Mouse (Mus musculus) megakaryocyte, embryonic 14.5 days (primary cell): ENCODE results near the gene Nxpe5. TPM values are rescaled to one million over a fixed set of nuclear protein-coding genes. Genes with fewer than 3 reads are reported as not detected.
A peak's percentile ranks its signal among the peaks of the same experiment; 100 is the strongest.
"Not testable (repeated sequence)": the region's sequence is repeated elsewhere in the genome, so short reads cannot be mapped to it uniquely, and the experiment has no call there.

Source experiments
- H3K27me3 ChIP-seq: replicated peaks from 2 replicates; pipeline ENCODE3; 2012; ENCODE audit warnings: inconsistent platforms
- H3K36me3 ChIP-seq: replicated peaks from 2 replicates; pipeline ENCODE3; 2012; ENCODE audit warnings: low read length, inconsistent platforms, mixed read lengths
- H3K4me1 ChIP-seq: 2 replicates; pipeline ENCODE4 v1.6.1; 2012; ENCODE audit warnings: inconsistent platforms
- H3K4me3 ChIP-seq: replicated peaks from 2 replicates; pipeline ENCODE3; 2012; ENCODE audit warnings: moderate library complexity, mild to moderate bottlenecking, inconsistent platforms
- H3K9me3 ChIP-seq: 2 replicates; pipeline ENCODE4 v1.6.1; 2012; ENCODE audit warnings: inconsistent platforms
- FLI1 ChIP-seq: IDR thresholded peaks from 2 replicates; pipeline ENCODE4 v1.6.1; 2012; ENCODE audit warnings: low read length, inconsistent platforms, mixed read lengths
- GATA1 ChIP-seq: IDR thresholded peaks from 3 replicates; pipeline ENCODE4 v1.6.1; 2012; ENCODE audit warnings: mixed read lengths, low read length, inconsistent platforms, borderline replicate concordance
- polyA plus RNA-seq: library from polyadenylated mRNA; stranded (reverse); fragments of >175 nt; gene quantifications from 2 replicates; pipeline ENCODE4 v1.2.3, GENCODE M21; 2012; ENCODE audit warnings: low replicate concordance; ENCODE audit not compliant: insufficient read depth

Gene Nxpe5
- polyA plus RNA-seq, 1 experiment, result 0.40 TPM

GRCm38 (mm10) chr5:138207873-138208272 is 17.8 kb upstream of the Nxpe5 start:
- Histone ChIP-seq H3K4me1 (peaks cover 4% of the 10 kb centered on the region; the same call in 1 of the 2 replicates), H3K27me3 (peaks cover 1% of the 10 kb centered on the region), H3K4me3 (no peak overlapping the region), H3K9me3 (peaks cover 49% of the 10 kb centered on the region), H3K36me3 (no peaks in the 10 kb centered on the region)
- TF ChIP-seq FLI1 (no peak), GATA1 (no peak)

GRCm38 (mm10) chr5:138216632-138217031 is 9.1 kb upstream of the Nxpe5 start:
- H3K27me3 ChIP-seq, H3K36me3 ChIP-seq, H3K4me3 ChIP-seq, H3K4me1 ChIP-seq: not testable (repeated sequence)
- H3K9me3 ChIP-seq, result peaks cover 33% of the 10 kb centered on the region

GRCm38 (mm10) chr5:138219864-138220263 is 5.8 kb upstream of the Nxpe5 start:
- Histone ChIP-seq H3K36me3 (no peaks in the 10 kb centered on the region), H3K4me1 (peaks cover 6% of the 10 kb centered on the region; the same call in 1 of the 2 replicates), H3K27me3 (peaks cover 11% of the 10 kb centered on the region), H3K4me3 (no peak overlapping the region), H3K9me3 (peaks cover 28% of the 10 kb centered on the region)
- TF ChIP-seq GATA1 (no peak), FLI1 (no peak)

DNA sequence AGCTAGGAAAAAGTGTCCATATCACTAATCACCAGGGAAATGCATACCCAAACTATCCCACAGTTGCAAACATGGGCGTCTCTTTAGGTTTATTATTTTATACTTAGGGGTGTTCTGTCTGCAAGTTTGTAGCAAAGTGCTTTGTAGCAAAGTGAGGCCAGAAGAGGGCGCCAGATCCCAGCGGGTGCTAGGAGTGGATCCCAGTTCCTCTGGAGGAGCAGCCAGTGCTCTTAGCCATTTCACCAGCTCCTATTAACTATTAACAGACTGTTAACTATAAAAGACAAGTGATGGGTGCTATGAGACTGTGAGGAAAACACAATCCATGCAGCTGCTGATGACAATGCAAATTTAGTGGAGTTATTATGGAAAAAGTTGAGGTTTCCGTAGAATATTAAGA is 3.6 kb upstream of the Nxpe5 start:
- H3K36me3 ChIP-seq, result no peaks in the 10 kb centered on the region
- no peak overlapping the region for H3K4me3 ChIP-seq
- H3K4me1 ChIP-seq, result peaks cover 21% of the 10 kb centered on the region
- peaks cover 6% of the 10 kb centered on the region for H3K9me3 ChIP-seq
- TF ChIP-seq GATA1 (no peak), FLI1 (no peak)
- peaks cover 14% of the 10 kb centered on the region for H3K27me3 ChIP-seq

- H3K4me3 ChIP-seq, result no peak overlapping the region
- H3K27me3 ChIP-seq, result peaks cover 15% of the 10 kb centered on the region
- TF ChIP-seq GATA1, result no peak
- TF ChIP-seq FLI1, result no peak
- no peaks in the 10 kb centered on the region for H3K9me3 ChIP-seq
- peaks cover 32% of the 10 kb centered on the region for H3K4me1 ChIP-seq
- no peaks in the 10 kb centered on the region for H3K36me3 ChIP-seq
Observed at GRCm38 (mm10) chr5:138223287-138223686, 2.4 kb upstream of the Nxpe5 start.

DNA sequence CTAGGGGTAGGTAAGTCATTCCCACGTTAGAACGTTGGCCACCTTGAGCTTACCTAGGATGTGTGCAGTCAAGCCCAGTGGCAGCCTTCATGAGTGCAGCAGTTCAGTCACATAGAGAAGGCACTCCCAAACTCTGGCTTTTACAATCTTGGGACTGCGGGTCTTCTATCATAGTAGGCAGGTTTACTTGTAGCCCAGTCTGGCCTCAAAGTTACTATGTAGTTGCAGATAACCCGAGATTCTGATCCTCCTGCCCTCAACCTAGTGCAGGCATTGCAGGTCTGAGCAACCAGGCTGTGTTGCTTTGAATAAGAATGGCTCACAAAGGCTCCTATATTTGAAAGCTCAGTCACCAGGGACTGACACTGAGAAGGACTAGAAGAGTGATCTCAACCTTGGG is 793 bp downstream of the Nxpe5 start:
- no peak for TF ChIP-seq FLI1
- no peak for TF ChIP-seq GATA1
- no peaks in the 10 kb centered on the region for H3K9me3 ChIP-seq
- peak overlapping the region; percentile 19 for H3K4me3 ChIP-seq
- H3K4me1 ChIP-seq, result peaks cover 57% of the 10 kb centered on the region
- peaks cover 24% of the 10 kb centered on the region for H3K27me3 ChIP-seq
- H3K36me3 ChIP-seq, result no peaks in the 10 kb centered on the region

GRCm38 (mm10) chr5:138227367-138227766 is 1.7 kb downstream of the Nxpe5 start:
- Histone ChIP-seq H3K36me3 (no peaks in the 10 kb centered on the region), H3K9me3 (no peaks in the 10 kb centered on the region), H3K4me1 (peaks cover 51% of the 10 kb centered on the region), H3K27me3 (peaks cover 26% of the 10 kb centered on the region), H3K4me3 (peak overlapping the region; percentile 57)
- peak; percentile 80; the same call in 1 of the 3 replicates for TF ChIP-seq GATA1
- TF ChIP-seq FLI1, result peak; percentile 76; the same call in 1 of the 2 replicates

- H3K4me3 ChIP-seq, result no peak overlapping the region
- no peaks in the 10 kb centered on the region for H3K36me3 ChIP-seq
- no peak for TF ChIP-seq GATA1
- TF ChIP-seq FLI1, result no peak
- peaks cover 51% of the 10 kb centered on the region for H3K4me1 ChIP-seq
- H3K9me3 ChIP-seq, result no peaks in the 10 kb centered on the region
- H3K27me3 ChIP-seq, result peaks cover 27% of the 10 kb centered on the region
Observed at GRCm38 (mm10) chr5:138228026-138228425, 2.3 kb downstream of the Nxpe5 start.

- H3K36me3 ChIP-seq, result no peaks in the 10 kb centered on the region
- H3K4me3 ChIP-seq, result no peak overlapping the region
- peaks cover 51% of the 10 kb centered on the region for H3K4me1 ChIP-seq
- TF ChIP-seq GATA1 (no peak), FLI1 (no peak)
- peaks cover 22% of the 10 kb centered on the region for H3K27me3 ChIP-seq
- H3K9me3 ChIP-seq, result no peaks in the 10 kb centered on the region
Observed at GRCm38 (mm10) chr5:138229511-138229910, 3.8 kb downstream of the Nxpe5 start.

- Histone ChIP-seq H3K36me3 (no peaks in the 10 kb centered on the region), H3K9me3 (no peaks in the 10 kb centered on the region)
- TF ChIP-seq FLI1 (no peak), GATA1 (no peak)
Observed at GRCm38 (mm10) chr5:138233778-138234177, 8.1 kb downstream of the Nxpe5 start.

GRCm38 (mm10) chr5:138234224-138234623 is 8.5 kb downstream of the Nxpe5 start:
- no peaks in the 10 kb centered on the region for H3K36me3 ChIP-seq
- H3K4me3 ChIP-seq, result no peak overlapping the region
- peaks cover 15% of the 10 kb centered on the region for H3K27me3 ChIP-seq
- TF ChIP-seq FLI1, result no peak
- no peak for TF ChIP-seq GATA1
- peaks cover 17% of the 10 kb centered on the region for H3K4me1 ChIP-seq
- peaks cover 2% of the 10 kb centered on the region; the same call in 1 of the 2 replicates for H3K9me3 ChIP-seq

More at GRCm38 (mm10) chr5:138233778-138234177, 8.1 kb downstream of the Nxpe5 start:
- peaks cover 15% of the 10 kb centered on the region for H3K27me3 ChIP-seq
- H3K4me3 ChIP-seq, result no peak overlapping the region
- H3K4me1 ChIP-seq, result peaks cover 21% of the 10 kb centered on the region
